Mouse (Mus musculus) heart, embryonic 16.5 days (tissue): Measurements from ENCODE around the gene Bpnt1. TPM values are rescaled to one million over a fixed set of nuclear protein-coding genes. Genes with fewer than 3 reads are reported as not detected.

Experiments
- ATAC-seq: fragments of 200-750 bp; cut with Nextera tagmentation; replicated peaks from 2 replicates; pipeline ENCODE4 v1.8.0; 2017; ENCODE audit warnings: moderate number of reproducible peaks; ENCODE audit not compliant: insufficient read depth, low FRiP score; ENCODE audit errors: extremely low read depth
- H3K27ac ChIP-seq: fragments of 300-500 bp; sonication (generic); 2 replicates; pipeline ENCODE4 v1.5.1; 2014; ENCODE audit warnings: mild to moderate bottlenecking, low read length, control low read depth, moderate library complexity
- H3K27me3 ChIP-seq: fragments of 300-500 bp; sonication (generic); 2 replicates; pipeline ENCODE4 v1.6.1; 2014; ENCODE audit warnings: low read length, mixed read lengths; ENCODE audit not compliant: control insufficient read depth, insufficient read depth
- H3K36me3 ChIP-seq: fragments of 300-500 bp; sonication (generic); 2 replicates; pipeline ENCODE4 v1.6.1; 2014; ENCODE audit not compliant: control insufficient read depth, insufficient read depth
- H3K4me1 ChIP-seq: fragments of 300-500 bp; sonication (generic); 2 replicates; pipeline ENCODE4 v1.6.1; 2014; ENCODE audit warnings: low read length, mixed read lengths; ENCODE audit not compliant: control insufficient read depth, insufficient read depth
- H3K4me2 ChIP-seq: fragments of 300-500 bp; sonication (generic); 2 replicates; pipeline ENCODE4 v1.6.1; 2014; ENCODE audit warnings: low read depth, mild to moderate bottlenecking, control low read depth, low read length
- H3K4me3 ChIP-seq: fragments of 300-500 bp; sonication (generic); 2 replicates; pipeline ENCODE4 v1.5.1; 2014; ENCODE audit warnings: mild to moderate bottlenecking, control low read depth, low read length
- H3K9ac ChIP-seq: fragments of 300-500 bp; sonication (generic); 2 replicates; pipeline ENCODE4 v1.6.1; 2014; ENCODE audit warnings: low read length, control low read depth
- H3K9me3 ChIP-seq: fragments of 300-500 bp; sonication (generic); replicated peaks from 2 replicates; pipeline ENCODE4 v1.6.1; 2016; ENCODE audit warnings: low read length; ENCODE audit not compliant: control insufficient read depth
- WGBS: fragments of 180-500 bp; shearing (Covaris S2); extraction: QIAGEN DNeasy Blood & Tissue Kit; methylation state at CpG from one replicate; pipeline ENCODE4 v1.1.7; 2014; 5-methylcytosine and 5-hydroxymethylcytosine counted together
- polyA plus RNA-seq: library from polyadenylated mRNA; unstranded; fragments of >200 nt; fragmentation: Nextera tagmentation; extraction: Ambion mirVana; gene quantifications from 2 replicates; pipeline ENCODE4 v1.2.1, GENCODE M21; 2015

Gene Bpnt1
- polyA plus RNA-seq, 1 experiment from 2014 or later: 33.6 TPM

DNA sequence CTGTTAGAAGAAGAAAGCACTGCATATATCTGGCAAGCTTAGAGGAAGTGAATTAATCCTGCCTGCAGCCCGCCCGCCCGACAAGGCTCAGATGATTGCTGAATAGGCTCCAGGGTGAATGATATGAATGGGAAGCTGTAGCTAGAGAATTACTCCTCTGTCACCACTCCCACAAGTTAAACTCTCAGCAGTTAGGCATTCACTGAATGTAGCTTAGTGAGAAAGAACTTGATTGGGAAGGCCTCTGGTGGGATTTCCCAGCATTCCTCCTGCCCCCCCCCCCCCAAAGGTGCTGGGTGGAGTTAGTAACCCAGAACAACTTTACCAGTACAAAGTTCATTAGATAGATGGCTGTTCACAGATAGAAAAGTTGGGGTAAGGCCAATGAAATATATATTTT is 4.6 kb downstream of the Bpnt1 start:
- Histone ChIP-seq H3K4me1 (peaks cover 20% of the 10 kb centered on the region), H3K27me3 (no peaks in the 10 kb centered on the region), H3K9me3 (no peaks in the 10 kb centered on the region), H3K4me3 (no peak overlapping the region), H3K27ac (no peak overlapping the region; the same call in 1 of the 2 replicates), H3K36me3 (peaks cover 9% of the 10 kb centered on the region), H3K9ac (no peak overlapping the region), H3K4me2 (no peak overlapping the region)
- ATAC-seq: no peak
- 43% methylated on average over 3 of the region's 3 CpGs for whole genome bisulfite sequencing

DNA sequence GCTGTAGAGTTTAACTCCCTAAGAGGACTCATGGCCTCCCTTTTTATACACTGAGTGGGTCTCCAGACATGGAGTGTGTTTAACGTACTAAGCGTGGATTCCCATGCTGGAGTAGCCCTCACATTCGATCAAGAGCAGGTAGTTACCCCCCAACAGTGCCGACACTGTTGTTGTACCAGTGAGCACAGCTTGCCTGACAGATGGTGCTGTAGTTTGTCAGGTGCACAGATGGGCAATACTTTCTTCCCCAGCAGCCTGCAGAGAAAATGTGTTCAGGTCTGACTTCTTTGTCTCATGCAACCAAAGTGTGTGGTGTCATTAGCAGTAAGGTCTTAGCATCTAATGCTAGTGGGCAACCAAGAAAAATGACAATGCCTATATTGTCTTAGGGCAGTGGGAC is 10.5 kb downstream of the Bpnt1 start:
- peaks cover 49% of the 10 kb centered on the region for H3K36me3 ChIP-seq
- no peak for ATAC-seq
- WGBS: 91% methylated on average over 4 of the region's 4 CpGs

DNA sequence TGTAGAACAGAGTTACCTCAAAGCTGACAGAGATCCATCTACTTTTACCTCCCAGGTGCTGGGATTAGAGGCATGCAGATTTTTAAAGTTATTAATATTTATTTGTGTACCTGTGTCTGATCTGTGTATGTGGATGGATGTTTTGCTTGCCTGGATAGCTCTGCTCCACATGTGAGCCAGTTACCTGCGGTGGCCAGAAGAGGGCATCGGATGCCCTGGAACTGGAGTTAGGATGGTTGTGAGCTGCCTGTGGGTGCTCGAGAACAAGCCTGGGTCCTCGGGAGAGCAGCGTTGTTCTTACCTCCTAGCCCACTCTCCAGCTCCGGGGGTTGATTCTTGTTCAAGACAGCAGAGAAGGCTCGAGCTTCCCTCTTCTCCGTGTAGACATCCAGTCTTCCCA is 11.5 kb downstream of the Bpnt1 start:
- Histone ChIP-seq H3K9me3 (no peaks in the 10 kb centered on the region), H3K9ac (no peak overlapping the region), H3K27me3 (no peaks in the 10 kb centered on the region), H3K4me3 (no peak overlapping the region), H3K4me2 (no peak overlapping the region), H3K27ac (no peak overlapping the region), H3K4me1 (no peaks in the 10 kb centered on the region), H3K36me3 (peaks cover 56% of the 10 kb centered on the region)
- WGBS: 86% methylated on average over 8 of the region's 8 CpGs
- ATAC-seq: no peak

More for the DNA sequence above, 10.5 kb downstream of the Bpnt1 start:
- H3K27ac ChIP-seq: no peak overlapping the region
- H3K27me3 ChIP-seq: no peaks in the 10 kb centered on the region
- no peak overlapping the region for H3K9ac ChIP-seq
- no peaks in the 10 kb centered on the region for H3K4me1 ChIP-seq
- no peak overlapping the region for H3K4me3 ChIP-seq
- H3K9me3 ChIP-seq: no peaks in the 10 kb centered on the region
- no peak overlapping the region for H3K4me2 ChIP-seq

DNA sequence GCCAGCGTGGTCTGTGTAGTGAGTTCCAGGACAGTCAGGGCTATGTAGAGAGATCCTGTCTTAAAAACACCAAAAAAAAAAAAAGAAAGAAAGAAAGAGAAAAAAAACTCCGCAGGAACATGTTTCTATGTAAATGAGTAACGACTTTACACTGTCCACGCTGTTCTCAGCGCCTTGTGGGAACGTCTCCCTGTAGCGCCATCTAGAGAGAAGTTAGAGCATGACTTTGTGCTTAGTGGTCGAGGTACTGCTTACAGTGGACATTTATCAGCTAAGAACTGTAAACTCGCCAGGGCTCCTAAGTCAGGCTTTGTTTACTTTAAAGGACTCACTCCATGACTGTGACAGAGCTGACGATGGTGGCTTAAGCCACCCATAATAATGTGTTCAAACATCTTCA is 14.2 kb downstream of the Bpnt1 start:
- Histone ChIP-seq H3K9me3 (no peaks in the 10 kb centered on the region), H3K9ac (no peak overlapping the region), H3K4me3 (no peak overlapping the region), H3K4me2 (no peak overlapping the region), H3K27me3 (no peaks in the 10 kb centered on the region), H3K27ac (no peak overlapping the region), H3K4me1 (no peaks in the 10 kb centered on the region), H3K36me3 (peaks cover 62% of the 10 kb centered on the region)
- 81% methylated on average over 10 of the region's 10 CpGs for WGBS
- no peak for ATAC-seq

DNA sequence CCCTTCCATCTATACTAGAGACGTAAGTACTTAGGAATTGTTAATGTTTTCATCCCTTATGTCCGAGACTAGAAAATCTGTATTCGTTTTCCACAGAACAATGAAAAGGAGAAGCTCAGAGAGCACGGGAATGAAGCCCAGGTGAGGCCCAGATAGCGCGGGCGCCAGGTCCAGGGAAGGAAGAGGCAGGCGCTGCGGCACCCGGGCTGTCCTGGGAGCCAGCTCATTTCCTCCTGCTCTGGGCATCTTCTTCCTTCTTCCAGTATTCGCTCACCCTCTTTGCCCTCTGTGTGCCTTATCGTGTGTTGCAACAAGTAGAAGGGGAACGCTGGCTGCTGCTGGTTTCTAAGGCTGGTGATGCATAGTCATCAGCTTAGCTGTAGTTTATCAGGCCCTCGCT is 17.8 kb downstream of the Bpnt1 start:
- 89% methylated on average over 14 of the region's 14 CpGs for WGBS
- Histone ChIP-seq H3K4me1 (no peaks in the 10 kb centered on the region), H3K4me3 (no peak overlapping the region), H3K9ac (no peak overlapping the region), H3K36me3 (peaks cover 51% of the 10 kb centered on the region), H3K27ac (no peak overlapping the region), H3K27me3 (no peaks in the 10 kb centered on the region), H3K9me3 (no peaks in the 10 kb centered on the region), H3K4me2 (no peak overlapping the region)
- ATAC-seq: no peak

DNA sequence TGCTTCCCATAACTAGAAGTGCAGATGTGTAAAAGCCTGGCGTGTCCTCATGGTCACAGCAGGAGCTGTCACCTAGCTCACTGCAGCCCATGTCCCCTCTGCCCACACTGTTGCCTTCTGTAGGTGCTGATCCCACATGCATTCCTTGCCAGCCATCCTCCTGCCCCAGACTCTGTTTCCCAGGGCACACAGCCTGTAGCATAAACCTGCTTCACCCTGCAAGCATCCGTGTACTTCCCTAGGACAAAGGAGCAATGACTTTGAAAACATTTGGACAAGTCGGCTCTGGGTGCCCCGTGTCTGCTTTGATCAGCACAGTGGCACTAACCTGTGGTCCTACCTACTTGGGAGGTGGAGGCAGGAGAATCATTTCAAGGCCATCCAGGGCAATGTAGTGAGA is 18.7 kb downstream of the Bpnt1 start:
- Histone ChIP-seq H3K9me3 (no peaks in the 10 kb centered on the region), H3K36me3 (peaks cover 43% of the 10 kb centered on the region), H3K27me3 (no peaks in the 10 kb centered on the region), H3K4me3 (no peak overlapping the region), H3K27ac (no peak overlapping the region), H3K9ac (no peak overlapping the region), H3K4me2 (no peak overlapping the region), H3K4me1 (no peaks in the 10 kb centered on the region)
- WGBS: 87% methylated on average over 4 of the region's 4 CpGs
- no peak for ATAC-seq

DNA sequence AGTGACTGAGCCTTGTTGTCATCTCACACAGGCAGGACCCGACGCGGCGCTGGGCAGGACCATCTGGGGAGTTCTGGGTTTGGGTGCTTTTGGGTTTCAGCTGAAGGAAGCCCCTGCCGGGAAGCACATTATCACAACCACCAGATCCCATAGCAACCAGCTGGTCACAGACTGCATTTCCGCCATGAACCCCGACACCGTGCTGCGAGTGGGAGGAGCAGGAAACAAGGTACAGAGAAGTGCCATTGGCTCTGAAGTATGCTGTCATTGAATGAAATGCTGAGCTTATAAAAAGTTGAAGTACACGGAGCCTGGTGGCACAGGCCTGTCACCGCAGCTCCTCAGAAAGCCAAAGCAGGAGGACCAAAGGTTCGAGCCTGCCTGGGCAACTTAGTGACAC is 20.2 kb downstream of the Bpnt1 start:
- H3K9ac ChIP-seq: no peak overlapping the region
- H3K27ac ChIP-seq: no peak overlapping the region
- H3K4me2 ChIP-seq: no peak overlapping the region
- H3K4me3 ChIP-seq: no peak overlapping the region
- no peaks in the 10 kb centered on the region for H3K9me3 ChIP-seq
- no peaks in the 10 kb centered on the region for H3K27me3 ChIP-seq
- H3K36me3 ChIP-seq: peaks cover 35% of the 10 kb centered on the region
- 87% methylated on average over 12 of the region's 12 CpGs for WGBS
- no peak for ATAC-seq
- no peaks in the 10 kb centered on the region for H3K4me1 ChIP-seq

DNA sequence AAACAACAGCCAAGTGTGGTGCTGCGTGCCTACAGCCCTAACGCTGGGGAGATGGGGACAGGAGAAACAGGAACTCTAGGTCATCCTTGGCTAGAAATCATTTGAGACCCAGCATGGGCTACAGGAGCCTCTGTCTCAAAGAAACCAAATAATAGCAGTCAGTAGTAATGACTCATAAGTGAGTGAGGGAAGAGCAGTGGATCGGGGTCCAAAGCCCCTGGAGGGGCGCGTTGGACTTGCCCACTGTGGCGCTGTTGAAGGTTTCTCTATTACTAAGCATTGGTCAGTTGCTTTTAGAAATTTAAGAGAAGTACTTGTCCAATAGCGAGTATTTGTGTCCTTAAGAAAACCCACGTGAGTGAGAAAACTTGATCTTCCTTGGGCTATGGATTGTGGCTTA is 21.4 kb downstream of the Bpnt1 start:
- 96% methylated on average over 8 of the region's 8 CpGs for WGBS

DNA sequence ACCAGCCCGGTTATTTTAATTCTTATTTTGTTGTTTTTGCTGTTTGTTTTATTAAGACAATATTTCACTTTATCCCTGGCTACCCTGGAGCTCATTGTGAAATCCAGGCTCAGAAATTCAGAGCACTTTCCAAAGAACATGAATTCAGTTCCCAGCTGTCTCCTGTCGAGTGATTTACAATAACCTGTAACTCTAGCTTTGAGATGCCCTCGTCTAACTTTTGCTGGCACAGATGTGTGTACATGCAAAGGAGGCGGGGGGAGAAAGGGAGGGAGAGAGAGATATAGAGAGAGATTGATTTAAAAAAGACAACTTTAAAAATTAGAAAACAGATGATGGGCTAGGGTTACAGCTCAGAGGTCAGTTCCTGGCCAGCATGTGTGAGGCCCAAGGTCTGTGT is 22.8 kb downstream of the Bpnt1 start:
- Histone ChIP-seq H3K4me1 (no peaks in the 10 kb centered on the region), H3K27ac (no peak overlapping the region), H3K4me3 (no peak overlapping the region), H3K27me3 (no peaks in the 10 kb centered on the region), H3K9me3 (no peaks in the 10 kb centered on the region), H3K36me3 (peaks cover 21% of the 10 kb centered on the region), H3K9ac (no peak overlapping the region), H3K4me2 (no peak overlapping the region)
- ATAC-seq: no peak
- WGBS: 84% methylated on average over 4 of the region's 4 CpGs

More for the DNA sequence above, 21.4 kb downstream of the Bpnt1 start:
- Histone ChIP-seq H3K36me3 (peaks cover 29% of the 10 kb centered on the region), H3K4me2 (no peak overlapping the region), H3K9me3 (no peaks in the 10 kb centered on the region), H3K4me3 (no peak overlapping the region), H3K4me1 (no peaks in the 10 kb centered on the region), H3K27me3 (no peaks in the 10 kb centered on the region), H3K9ac (no peak overlapping the region), H3K27ac (no peak overlapping the region)
- ATAC-seq: no peak

DNA sequence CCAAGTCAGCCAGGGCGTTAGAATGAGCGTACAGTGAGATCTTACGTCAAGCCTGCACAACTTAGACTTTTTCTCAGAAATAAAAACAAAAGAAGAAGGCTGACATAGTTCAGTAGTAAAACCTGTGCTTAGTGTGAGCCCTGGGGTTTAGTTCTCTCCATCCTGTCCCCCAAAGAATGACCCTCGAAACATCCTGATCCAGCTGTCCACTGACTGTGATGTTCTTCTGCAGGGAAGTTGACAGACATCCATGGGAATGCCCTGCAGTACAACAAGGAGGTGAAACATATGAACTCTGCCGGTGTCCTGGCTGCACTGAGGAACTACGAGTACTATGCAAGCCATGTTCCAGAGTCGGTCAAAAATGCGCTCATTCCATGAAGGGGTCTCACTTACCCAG is 24.3 kb downstream of the Bpnt1 start:
- Histone ChIP-seq H3K4me3 (no peak overlapping the region), H3K27me3 (no peaks in the 10 kb centered on the region), H3K4me2 (no peak overlapping the region), H3K9me3 (no peaks in the 10 kb centered on the region), H3K36me3 (peaks cover 16% of the 10 kb centered on the region), H3K9ac (no peak overlapping the region), H3K27ac (no peak overlapping the region), H3K4me1 (no peaks in the 10 kb centered on the region)
- ATAC-seq: no peak
- WGBS: 90% methylated on average over 8 of the region's 8 CpGs
